Mouse (Mus musculus): ENCODE measurements around the gene Irx2. TPM values are rescaled to one million over a fixed set of nuclear protein-coding genes. Genes with fewer than 3 reads are reported as not detected.

Irx2 gene
- polyA plus RNA-seq, 1 experiment: 17.5 TPM

- no peak overlapping the region for H3K4me3 ChIP-seq (replicated peaks; ENCODE audit: insufficient read depth, low read depth, low read length)
- no peak overlapping the region for H3K27ac ChIP-seq (ENCODE audit: insufficient read depth, low read length)
- H3K27me3 ChIP-seq (ENCODE audit: control insufficient read depth, insufficient read depth, low read length): peaks cover 9% of the 10 kb centered on the region; the same call in 1 of the 2 replicates
- 2% methylated on average over 46 of the region's 46 CpGs for WGBS
- TF ChIP-seq POLR2A (IDR thresholded peaks at IDR 0.05; ENCODE audit: borderline replicate concordance, insufficient read depth, low read length): no peak
- no peak for TF ChIP-seq CTCF (IDR thresholded peaks at IDR 0.05; ENCODE audit: borderline replicate concordance, insufficient read depth, low read depth, low read length)
- H3K4me1 ChIP-seq (ENCODE audit: control insufficient read depth, insufficient read depth, low read length): no peaks in the 10 kb centered on the region
- DNase-seq: no peak
Measured at GRCm38 (mm10) chr13:72623926-72624846, 4.4 kb upstream of the Irx2 start.

GRCm38 (mm10) chr13:72624847-72625170 is 3.8 kb upstream of the Irx2 start:
- Histone ChIP-seq H3K27ac (ENCODE audit: insufficient read depth, low read length) (no peak overlapping the region), H3K4me1 (ENCODE audit: control insufficient read depth, insufficient read depth, low read length) (no peaks in the 10 kb centered on the region), H3K4me3 (replicated peaks; ENCODE audit: insufficient read depth, low read depth, low read length) (no peak overlapping the region), H3K27me3 (ENCODE audit: control insufficient read depth, insufficient read depth, low read length) (peaks cover 10% of the 10 kb centered on the region; the same call in 1 of the 2 replicates)
- 9% methylated on average over 6 of the region's 6 CpGs for WGBS
- DNase-seq: no peak
- TF ChIP-seq POLR2A (IDR thresholded peaks at IDR 0.05; ENCODE audit: borderline replicate concordance, insufficient read depth, low read length) (no peak), CTCF (IDR thresholded peaks at IDR 0.05; ENCODE audit: borderline replicate concordance, insufficient read depth, low read depth, low read length) (no peak)

- Histone ChIP-seq H3K4me1 (ENCODE audit: control insufficient read depth, insufficient read depth, low read length) (no peaks in the 10 kb centered on the region), H3K27ac (ENCODE audit: insufficient read depth, low read length) (no peak overlapping the region), H3K27me3 (ENCODE audit: control insufficient read depth, insufficient read depth, low read length) (peaks cover 10% of the 10 kb centered on the region; the same call in 1 of the 2 replicates), H3K4me3 (replicated peaks; ENCODE audit: insufficient read depth, low read depth, low read length) (no peak overlapping the region)
- 17% methylated on average over 28 of the region's 28 CpGs for WGBS
- TF ChIP-seq CTCF (IDR thresholded peaks at IDR 0.05; ENCODE audit: borderline replicate concordance, insufficient read depth, low read depth, low read length) (no peak), POLR2A (IDR thresholded peaks at IDR 0.05; ENCODE audit: borderline replicate concordance, insufficient read depth, low read length) (no peak)
- DNase-seq: peak in 1 of 2 experiments; percentile 26
Measured at GRCm38 (mm10) chr13:72625236-72625950, 3.2 kb upstream of the Irx2 start.

- no peak for DNase-seq
- 3% methylated on average over 42 of the region's 42 CpGs for WGBS
- H3K4me1 ChIP-seq (ENCODE audit: control insufficient read depth, insufficient read depth, low read length): no peaks in the 10 kb centered on the region; the same call in 1 of the 2 replicates
- TF ChIP-seq POLR2A (IDR thresholded peaks at IDR 0.05; ENCODE audit: borderline replicate concordance, insufficient read depth, low read length) (no peak), CTCF (IDR thresholded peaks at IDR 0.05; ENCODE audit: borderline replicate concordance, insufficient read depth, low read depth, low read length) (no peak)
- no peak overlapping the region for H3K27ac ChIP-seq (ENCODE audit: insufficient read depth, low read length)
- no peak overlapping the region for H3K4me3 ChIP-seq (replicated peaks; ENCODE audit: insufficient read depth, low read depth, low read length)
- H3K27me3 ChIP-seq (ENCODE audit: control insufficient read depth, insufficient read depth, low read length): peaks cover 13% of the 10 kb centered on the region; the same call in 1 of the 2 replicates
Measured at GRCm38 (mm10) chr13:72627391-72628321, 964 bp upstream of the Irx2 start.

- DNase-seq: no peak
- Histone ChIP-seq H3K4me1 (ENCODE audit: control insufficient read depth, insufficient read depth, low read length) (no peaks in the 10 kb centered on the region; the same call in 1 of the 2 replicates), H3K4me3 (replicated peaks; ENCODE audit: insufficient read depth, low read depth, low read length) (peak overlapping the region; percentile 11), H3K27ac (ENCODE audit: insufficient read depth, low read length) (no peak overlapping the region), H3K27me3 (ENCODE audit: control insufficient read depth, insufficient read depth, low read length) (peaks cover 13% of the 10 kb centered on the region; the same call in 1 of the 2 replicates)
- TF ChIP-seq CTCF (IDR thresholded peaks at IDR 0.05; ENCODE audit: borderline replicate concordance, insufficient read depth, low read depth, low read length) (no peak), POLR2A (IDR thresholded peaks at IDR 0.05; ENCODE audit: borderline replicate concordance, insufficient read depth, low read length) (no peak)
- under 1% methylated on average over 86 of the region's 88 CpGs for WGBS
Measured at GRCm38 (mm10) chr13:72628935-72629631, 463 bp downstream of the Irx2 start.

GRCm38 (mm10) chr13:72629806-72630205 is 1.2 kb downstream of the Irx2 start:
- no peak overlapping the region for H3K27ac ChIP-seq (ENCODE audit: insufficient read depth, low read length)
- no peak for TF ChIP-seq POLR2A (IDR thresholded peaks at IDR 0.05; ENCODE audit: borderline replicate concordance, insufficient read depth, low read length)
- no peak for TF ChIP-seq CTCF (IDR thresholded peaks at IDR 0.05; ENCODE audit: borderline replicate concordance, insufficient read depth, low read depth, low read length)
- DNase-seq: peak in 1 of 2 experiments; percentile 28
- no peaks in the 10 kb centered on the region; the same call in 1 of the 2 replicates for H3K4me1 ChIP-seq (ENCODE audit: control insufficient read depth, insufficient read depth, low read length)
- no peak overlapping the region for H3K4me3 ChIP-seq (replicated peaks; ENCODE audit: insufficient read depth, low read depth, low read length)
- H3K27me3 ChIP-seq (ENCODE audit: control insufficient read depth, insufficient read depth, low read length): peaks cover 13% of the 10 kb centered on the region; the same call in 1 of the 2 replicates
- WGBS: 13% methylated on average over 13 of the region's 13 CpGs

Measured in cerebellum, adult 2 months (tissue).